Mouse (Mus musculus) adrenal gland, postnatal 36 days (tissue): ENCODE data around the gene Sema4a. TPM values are rescaled to one million over a fixed set of nuclear protein-coding genes. Genes with fewer than 3 reads are reported as not detected.

Experiments
- DNase-seq, 2 experiments: peaks; one replicate each; pipeline ENCODE4 v3.0.0; 2021; ENCODE audit warnings: mixed read lengths in 1 of 2
- total RNA-seq, 2 experiments: library from RNA; stranded (reverse); gene quantifications; 2 replicates each; pipeline ENCODE4 v1.2.3; 2021

Sema4a gene
- total RNA-seq, 2 experiments from 2014 or later = 8.9 to 12.6 TPM

DNA sequence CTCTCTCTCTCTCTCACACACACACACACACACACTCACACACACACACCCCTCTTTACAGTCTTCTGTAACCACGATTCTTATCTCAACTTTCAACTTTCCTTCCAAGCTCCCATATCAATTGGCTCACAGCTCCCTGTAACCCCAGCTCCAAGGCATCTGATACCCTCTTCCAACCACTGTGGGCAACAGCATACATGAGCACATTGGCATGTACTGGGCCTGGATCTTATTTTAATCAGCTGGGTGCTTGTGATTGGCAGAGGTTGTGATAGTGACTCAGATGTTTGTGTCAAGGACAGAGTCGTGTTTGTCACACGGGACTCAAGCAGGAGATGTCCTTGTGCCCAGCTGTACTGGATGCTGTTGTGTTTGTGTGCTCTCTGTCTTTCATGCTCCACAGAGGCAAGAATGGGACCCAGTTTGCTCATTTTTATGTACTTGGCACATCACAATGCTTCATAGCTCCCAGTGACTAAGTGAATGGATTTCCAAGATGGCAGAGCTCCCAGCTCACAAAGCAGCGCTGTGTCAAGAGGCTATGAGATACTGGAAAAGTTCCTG lies 33.6 kb downstream of the Sema4a start:
- no peak for DNase-seq

DNA sequence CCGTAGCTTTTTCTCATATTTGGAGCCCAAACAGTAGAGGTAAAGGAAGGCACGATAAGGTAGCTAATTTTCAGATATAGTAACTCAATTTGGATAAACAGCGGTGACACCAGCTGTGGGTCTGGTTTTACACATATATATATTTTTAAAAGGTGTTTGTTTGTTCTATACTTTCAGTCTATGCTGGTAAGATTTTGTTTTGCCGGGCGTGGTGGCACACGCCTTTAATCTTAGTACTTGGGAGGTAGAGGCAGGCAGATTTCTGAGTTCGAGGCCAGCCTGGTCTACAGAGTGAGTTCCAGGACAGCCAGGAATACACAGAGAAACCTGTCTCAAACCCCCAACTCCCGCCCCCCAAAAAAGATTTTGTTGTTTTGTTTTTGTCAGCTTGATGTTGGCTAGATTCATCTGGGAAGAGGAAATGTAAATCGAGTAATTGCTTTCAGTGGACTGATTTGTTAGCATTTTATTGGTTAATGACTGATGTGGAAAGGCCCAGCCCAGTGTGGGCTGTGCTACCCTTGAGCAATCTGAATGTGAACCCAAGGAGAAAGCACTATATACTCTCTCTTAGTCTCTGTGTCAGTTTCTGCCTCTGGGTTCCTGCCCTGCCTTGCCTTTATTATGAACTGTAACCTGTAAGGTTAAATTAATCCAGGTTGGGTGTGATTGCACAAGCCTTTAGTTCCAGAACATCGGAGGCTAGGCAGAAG lies 35.1 kb downstream of the Sema4a start:
- DNase-seq = no peak

DNA sequence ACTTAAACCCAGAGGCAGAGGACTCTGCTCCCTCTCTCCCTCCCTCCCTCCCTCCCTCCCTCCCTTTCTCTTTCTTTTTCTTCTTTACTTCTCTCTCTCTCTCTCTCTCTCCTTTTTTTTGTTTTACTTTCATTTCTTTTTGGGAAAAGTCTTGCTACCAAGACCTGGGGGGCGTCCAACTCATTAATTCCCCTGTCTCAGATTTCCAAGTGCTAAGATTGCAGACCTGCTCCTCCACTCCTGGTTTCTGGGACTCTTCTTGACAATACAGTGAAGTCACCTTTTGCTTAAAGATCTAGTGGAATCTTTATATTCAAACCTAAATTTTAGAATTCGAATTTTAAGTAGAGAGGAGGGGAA lies 35.7 kb downstream of the Sema4a start:
- no peak for DNase-seq

GRCm38 (mm10) chr3:88424605-88425329 lies 36.2 kb downstream of the Sema4a start, which contains the start of gene Slc25a44:
Gene Slc25a44 (minus strand): TSS chr3:88425139.
- DNase-seq = peak; percentile 94

DNA sequence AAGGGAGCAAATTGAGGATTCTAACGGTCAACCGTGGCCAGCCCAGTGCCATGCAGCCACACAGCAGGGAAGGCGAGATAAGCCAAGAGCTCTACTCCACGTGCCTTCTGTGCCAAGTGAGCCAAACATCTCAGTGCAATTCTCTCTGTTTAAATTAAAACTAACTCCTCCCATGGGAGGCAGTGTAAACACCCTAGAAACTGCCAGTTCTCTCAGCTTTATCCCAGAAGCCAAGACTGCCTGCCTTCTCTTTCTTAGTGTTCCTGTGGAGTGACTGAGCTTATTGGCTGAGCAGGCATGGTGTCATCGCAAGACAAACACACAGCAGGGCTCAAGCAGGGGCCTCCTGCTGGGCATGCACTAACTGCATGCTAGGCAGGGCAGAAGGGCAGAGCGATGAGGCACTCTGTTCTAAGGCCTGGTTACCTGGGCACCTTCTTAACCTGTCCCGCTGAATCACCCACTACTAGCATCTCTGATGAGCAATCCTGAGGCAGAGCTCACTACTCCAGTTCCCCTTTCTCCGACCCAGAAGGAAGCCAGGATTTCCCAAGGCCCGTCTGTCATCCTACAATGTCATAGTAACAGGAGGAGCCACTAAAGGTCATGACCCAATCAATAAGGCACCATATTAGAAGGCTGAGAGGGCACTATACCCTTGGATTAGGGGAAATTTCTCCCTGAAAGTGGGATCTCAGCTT lies 38.8 kb downstream of the Sema4a start:
- DNase-seq = no peak

DNA sequence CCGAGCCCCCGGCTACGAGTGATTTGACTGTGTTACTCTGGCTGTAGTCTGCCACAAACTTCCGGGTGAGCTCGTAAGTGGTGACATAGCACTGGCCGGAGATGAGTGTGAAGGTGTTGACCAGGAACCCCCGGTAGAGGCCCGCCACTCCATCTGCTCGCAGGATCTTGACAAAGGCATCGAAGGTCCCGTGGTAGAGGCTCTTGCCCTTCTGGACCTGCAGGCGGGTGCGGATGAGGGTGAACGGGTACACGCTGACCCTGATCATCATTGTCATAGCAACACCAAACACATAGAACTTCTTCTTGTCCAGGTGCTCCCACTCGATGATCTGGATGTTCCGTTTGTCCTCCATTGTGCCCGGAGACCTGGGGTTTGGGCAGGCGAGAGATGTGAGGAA lies 40.2 kb downstream of the Sema4a start:
- DNase-seq = no peak

DNA sequence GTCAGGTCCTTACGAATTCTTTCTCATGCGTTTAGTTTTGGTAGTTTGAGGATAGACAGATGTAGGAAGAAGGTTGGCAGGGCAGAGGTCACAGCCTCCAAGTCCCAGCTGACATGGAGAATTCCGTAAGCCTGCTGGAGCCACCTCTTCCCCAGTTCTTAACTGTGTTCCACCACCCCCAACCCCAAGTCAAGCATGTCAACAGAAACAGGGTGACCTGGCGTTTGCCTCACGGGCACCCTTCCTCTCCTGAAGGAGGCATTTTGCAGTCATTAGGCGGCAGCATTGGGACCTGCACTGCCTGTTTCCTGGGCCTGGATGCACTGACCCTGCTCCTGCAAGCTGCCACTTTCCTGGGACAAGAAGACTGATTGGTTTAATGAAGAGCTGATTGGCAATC lies 43.0 kb downstream of the Sema4a start:
- DNase-seq = peak in 1 of 2 experiments; percentile 42

GRCm38 (mm10) chr3:88415668-88416067 lies 45.3 kb downstream of the Sema4a start:
- no peak for DNase-seq

GRCm38 (mm10) chr3:88412636-88413035 lies 48.3 kb downstream of the Sema4a start:
- no peak for DNase-seq

GRCm38 (mm10) chr3:88411681-88412080 lies 49.3 kb downstream of the Sema4a start:
- DNase-seq = peak; percentile 60 to 74

DNA sequence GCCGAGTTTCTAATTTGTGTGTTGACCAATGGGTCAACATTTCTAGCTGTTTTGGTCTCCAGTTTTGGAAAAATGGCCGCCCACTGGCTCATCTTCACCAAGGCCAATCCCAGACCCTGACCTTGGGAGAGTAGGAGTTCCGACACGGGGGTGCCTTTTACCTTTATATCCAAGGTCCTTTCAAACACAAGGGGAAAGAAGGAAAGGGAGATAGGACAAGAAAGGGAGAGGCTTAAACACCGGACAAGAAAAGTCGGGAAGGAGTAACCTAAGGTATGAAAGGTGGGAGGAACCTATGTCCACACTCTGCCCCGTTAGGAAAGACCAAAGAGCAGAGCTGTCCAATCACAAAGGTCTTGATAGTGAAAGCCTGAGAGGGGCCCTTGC lies 50.3 kb downstream of the Sema4a start:
- DNase-seq = no peak

- DNase-seq = peak; percentile 96 to 97
These were observed 51.0 kb downstream of the Sema4a start, which contains the start of gene Pmf1 for GRCm38 (mm10) chr3:88409741-88410644. Gene Pmf1 (minus strand): TSS chr3:88410331.

- DNase-seq = no peak
These were observed 52.0 kb downstream of the Sema4a start for GRCm38 (mm10) chr3:88408953-88409352.

GRCm38 (mm10) chr3:88407529-88407928 lies 53.5 kb downstream of the Sema4a start:
- DNase-seq = no peak

DNA sequence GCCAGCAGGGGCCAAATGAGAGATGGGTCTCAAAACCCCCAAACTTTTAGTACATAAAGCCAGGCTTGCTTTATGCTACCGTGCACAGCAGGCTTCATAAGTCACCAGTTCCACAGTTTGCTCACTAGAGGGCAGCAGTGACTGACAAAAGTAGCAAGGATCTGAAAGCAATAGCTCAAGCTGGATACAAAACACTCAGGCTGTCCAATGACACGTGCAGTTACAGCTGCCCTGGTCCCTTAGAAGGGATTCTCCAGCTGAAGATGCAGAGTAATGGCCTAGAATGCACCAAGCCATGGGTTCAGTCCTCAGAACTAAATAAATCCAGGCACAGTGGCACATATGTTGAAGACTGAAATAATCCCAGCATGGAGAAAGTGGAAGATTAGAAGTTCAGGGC lies 53.9 kb downstream of the Sema4a start:
- DNase-seq = peak; percentile 59 to 76

DNA sequence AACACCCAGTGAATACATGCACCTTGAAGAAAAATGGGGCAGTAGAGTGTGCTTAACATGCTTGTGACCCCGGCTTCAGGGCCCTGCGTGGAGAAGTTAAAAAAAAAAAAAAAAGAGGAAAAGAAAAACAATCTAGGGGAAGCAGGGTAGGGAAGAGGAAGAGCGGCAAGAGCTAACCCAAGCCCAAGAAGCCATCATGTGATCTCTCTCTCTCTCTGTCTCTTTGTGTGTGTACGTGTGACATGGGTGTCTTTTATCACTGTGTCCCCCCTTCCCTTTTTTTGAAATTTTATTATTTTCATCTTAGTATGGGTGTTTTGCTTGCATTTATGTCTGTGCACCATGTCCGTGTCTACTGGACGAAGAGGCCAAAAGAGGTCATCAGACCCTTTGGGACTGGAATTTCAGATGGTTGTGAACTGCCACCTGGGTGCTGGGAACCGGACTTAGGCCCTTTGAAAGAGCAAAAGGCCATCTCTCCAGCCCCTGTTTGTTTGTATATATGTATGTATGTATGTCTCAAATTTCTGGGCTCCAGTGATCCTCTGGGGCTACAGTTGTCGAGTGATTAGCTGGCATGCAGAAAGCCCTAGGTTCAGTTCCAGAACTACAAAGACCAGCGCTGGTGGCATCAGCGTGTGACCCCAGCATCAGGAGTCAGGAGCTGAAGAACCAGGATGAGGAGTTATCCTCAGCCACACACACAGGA lies 57.3 kb downstream of the Sema4a start:
- no peak for DNase-seq

GRCm38 (mm10) chr3:88398666-88399065 lies 62.3 kb downstream of the Sema4a start:
- no peak for DNase-seq

GRCm38 (mm10) chr3:88395742-88396141 lies 65.2 kb downstream of the Sema4a start:
- no peak for DNase-seq

- DNase-seq = no peak
These were observed 65.7 kb downstream of the Sema4a start for GRCm38 (mm10) chr3:88395288-88395687.

- no peak for DNase-seq
These were observed 67.1 kb downstream of the Sema4a start for GRCm38 (mm10) chr3:88393776-88394375.
